Mouse (Mus musculus) ovary, postnatal 36 days (tissue): ENCODE measurements around the gene Rbm20.
A peak's percentile ranks its signal among the peaks of the same experiment; 100 is the strongest.

ENCODE experiments used
- DNase-seq: peaks from one replicate; pipeline ENCODE4 v3.0.0; 2022; ENCODE audit warnings: low spot score, mixed read lengths

The Rbm20 gene

DNA sequence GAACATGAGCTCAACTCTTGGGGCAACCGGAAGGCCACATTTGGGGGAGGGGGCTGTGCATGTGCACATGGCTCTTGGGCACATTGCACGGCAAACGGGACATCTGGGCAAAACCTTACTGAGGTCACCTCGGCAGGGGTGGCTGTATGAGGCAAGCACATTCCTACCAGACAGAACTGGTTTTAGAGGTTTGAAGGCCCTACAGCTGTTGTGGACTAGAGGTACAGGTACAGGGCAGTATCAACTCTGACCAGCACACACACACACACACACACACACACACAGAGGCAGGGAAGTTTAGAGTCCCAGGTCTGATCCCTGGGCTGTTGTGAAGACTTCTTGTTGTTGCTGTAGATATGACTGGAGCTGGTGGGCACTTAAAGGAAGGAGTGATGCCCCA lies 138.6 kb downstream of the Rbm20 start:
- no peak for DNase-seq

DNA sequence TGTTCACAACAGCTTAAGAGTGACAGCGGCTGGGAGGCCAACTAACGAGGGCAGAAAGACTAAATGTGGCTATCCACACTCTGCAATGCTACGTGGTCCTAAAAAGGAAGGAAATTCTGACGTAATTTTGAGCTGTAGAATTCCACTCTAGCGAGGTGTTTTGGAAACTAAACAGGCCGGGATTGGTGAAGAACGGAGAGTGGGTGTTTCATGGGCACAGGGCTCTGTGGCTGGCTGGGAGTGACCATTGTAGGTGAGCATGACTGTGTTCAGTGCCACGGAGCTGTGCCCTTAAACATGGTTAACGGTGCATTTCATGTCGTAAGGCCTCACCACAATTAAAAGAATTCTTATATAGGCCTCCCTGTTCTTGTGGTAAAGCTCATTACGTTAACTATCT lies 139.1 kb downstream of the Rbm20 start:
- DNase-seq, result no peak

DNA sequence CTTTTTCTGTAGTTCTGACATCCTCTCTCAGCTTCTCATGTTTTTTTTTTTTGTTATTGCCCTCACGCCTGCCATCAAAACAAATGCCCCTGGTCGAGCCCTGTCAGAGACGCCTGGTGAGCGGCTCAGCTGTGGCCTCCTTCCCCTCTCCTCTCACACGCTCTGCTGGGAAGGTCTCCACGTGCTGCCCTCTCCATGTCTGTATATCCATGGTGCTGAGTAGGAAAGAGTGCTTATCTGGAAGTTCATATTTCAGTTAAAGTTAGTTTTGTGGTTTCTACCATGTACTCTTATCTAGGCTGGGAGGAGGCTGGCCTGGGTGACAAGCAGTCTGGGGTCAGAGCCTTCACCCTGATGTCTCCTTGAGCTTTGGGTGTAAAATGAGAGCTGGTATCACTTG lies 142.2 kb downstream of the Rbm20 start:
- DNase-seq, result no peak

DNA sequence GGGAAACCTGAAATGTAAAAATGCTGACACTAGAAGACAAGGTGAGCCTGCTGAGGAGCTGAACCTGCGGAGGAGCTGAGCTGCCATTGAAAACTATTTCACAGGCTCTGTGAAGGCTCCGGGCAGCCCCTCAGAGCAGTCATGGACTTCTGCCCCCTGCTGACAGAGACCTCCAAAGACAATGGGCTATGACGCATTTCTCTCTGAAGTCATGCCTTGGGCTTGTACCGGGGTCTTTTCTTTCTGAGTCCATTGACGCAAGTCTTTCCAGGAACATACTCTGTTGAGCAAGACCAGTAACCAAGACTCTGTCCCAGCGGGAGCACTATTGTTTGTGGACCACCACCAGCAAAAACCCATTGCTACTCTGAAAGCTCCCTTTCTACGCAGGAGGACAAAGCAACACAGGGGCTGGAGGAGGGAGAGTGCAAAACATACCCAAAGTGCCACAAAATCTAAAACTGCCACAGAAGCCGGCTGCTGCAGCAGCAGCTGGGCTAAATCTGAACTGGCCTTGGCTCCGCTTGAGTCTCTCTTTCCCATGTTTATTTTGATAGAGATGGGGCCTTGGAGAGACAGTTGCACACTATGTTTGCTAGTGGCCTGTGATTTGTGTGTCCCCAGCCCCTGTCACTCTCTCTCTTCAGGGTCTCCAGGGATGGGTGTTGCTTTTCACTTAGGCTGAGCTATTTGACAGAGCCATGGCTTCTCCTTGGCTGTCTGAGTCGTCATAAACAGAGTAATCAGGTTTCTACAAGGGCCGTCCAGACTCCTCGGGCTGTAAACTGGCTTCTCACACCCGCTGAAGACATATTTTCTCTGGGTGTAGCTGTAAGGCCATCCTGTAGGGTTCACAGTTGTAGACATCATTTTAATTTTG lies 144.4 kb downstream of the Rbm20 start:
- no peak for DNase-seq

DNA sequence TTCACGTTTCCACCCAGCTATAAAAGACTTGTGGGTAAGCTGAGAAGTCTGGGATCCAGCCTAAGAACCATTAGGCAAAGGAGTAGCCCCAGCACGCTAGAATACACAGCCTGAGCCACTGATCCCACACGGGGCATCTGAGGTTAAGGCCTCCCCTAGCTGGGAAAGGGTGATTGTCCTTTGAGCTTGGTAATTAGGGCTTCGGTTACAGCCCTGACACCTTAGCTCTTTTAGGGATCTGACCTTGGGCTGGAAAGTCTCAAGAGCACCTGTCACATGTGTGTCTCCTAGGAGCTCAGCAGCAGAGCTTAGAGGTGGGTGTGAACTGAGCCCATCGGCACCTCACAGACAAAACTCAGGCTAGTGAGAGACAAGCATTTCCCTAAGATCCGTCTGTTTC lies 146.7 kb downstream of the Rbm20 start:
- no peak for DNase-seq

DNA sequence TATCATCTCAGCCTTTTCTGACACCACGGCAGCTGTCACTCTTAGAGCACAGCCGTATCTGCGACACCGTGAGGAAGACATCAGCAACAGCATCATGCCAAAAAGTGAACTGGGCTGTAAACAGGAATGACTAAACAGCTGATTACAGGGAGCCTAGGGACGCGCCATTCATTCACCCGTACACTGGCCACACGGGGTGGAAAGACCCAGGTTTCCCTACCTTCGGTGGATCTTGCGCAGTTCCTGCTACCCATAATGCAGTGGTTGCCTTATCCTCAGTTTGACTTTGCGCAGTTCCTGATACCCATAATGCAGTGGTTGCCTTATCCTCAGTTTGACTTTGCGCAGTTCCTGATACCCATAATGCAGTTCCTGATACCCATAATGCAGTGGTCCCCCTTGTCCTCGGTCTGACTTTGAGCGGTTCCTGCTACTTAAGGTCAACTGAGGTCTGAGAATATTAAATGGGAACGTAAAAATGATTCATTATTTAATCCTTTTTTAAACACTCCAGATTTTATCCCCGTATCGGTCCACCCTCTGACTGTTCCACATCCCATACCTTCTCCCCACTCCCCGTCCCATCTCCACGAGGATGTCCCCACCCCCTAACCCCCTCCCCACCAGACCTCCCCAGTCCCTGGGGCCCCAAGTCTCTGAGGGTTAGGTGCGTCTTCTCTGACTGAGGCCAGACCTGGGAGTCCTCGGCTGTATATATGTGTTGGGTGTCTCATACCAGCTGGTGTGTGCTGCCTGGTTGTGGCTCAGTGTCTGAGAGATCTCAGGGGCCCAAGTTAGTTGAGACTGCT lies 148.0 kb downstream of the Rbm20 start:
- no peak for DNase-seq

DNA sequence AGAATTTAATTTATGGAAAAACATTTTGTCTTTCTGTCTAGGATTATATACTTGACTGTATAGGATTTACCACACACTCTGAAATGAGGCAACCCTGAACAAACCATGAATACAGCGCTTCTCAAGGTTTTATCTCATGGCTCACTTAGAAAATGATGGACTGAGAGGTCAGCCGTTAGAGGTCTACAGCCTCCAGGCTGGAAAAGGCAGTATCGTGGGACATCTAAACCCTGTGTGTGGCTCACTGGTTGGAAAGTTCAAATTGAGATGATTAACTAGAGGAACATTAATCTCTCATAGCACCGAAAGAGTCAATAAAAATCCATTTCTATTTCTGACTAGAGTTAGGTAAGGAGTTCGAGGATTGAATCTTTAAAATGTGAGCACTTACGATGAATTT lies 152.9 kb downstream of the Rbm20 start:
- no peak for DNase-seq

DNA sequence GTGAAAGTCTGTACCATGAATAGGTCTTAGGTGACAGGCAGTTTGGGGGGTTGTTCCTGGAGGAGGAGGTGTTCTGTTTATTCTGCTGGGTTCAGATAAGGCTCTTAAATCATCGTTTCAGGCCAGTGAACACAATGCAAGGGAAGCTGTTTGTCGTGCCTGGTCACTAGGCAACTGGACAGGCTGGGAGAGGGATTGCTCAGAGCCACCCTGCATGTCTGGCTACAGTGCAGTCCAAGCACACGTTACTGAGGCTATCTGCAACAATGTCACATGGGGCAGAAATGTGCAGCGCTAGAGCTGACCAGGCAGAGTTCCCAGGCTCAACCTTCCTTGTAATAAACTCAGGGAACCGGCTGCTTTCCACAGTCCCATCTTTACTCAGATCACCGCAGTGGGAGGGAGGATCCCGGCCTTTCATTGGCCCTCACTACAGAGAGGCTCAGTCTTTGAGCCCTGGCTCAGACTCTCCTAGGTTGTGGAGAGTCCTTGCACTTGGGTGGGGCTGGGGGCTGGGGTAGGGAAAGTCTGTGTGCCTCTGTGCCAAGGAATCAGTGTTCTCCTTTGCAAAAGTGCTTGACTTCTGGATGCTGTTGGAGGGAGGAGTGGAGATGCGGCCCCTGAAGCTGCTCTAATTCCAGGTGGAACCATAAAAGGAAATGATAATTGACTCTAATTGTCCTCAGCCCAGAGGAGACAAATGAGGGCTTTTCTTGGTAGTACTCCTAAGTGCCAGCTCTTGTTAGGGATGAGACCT lies 153.5 kb downstream of the Rbm20 start:
- no peak for DNase-seq

DNA sequence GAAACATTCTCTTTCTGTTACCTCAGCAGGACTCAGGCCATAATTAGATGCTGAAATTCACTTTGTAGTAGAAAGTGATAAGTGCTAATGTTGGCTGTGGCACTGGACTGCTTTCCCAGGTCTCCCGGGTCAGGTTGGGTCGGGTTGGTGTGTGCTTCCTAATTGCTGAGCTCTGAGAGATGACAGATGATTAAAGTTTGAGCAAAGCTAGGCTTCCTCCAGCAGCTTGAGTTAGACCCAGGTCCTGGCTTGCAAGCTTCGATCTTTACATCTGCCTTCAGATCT lies 154.0 kb downstream of the Rbm20 start:
- no peak for DNase-seq

DNA sequence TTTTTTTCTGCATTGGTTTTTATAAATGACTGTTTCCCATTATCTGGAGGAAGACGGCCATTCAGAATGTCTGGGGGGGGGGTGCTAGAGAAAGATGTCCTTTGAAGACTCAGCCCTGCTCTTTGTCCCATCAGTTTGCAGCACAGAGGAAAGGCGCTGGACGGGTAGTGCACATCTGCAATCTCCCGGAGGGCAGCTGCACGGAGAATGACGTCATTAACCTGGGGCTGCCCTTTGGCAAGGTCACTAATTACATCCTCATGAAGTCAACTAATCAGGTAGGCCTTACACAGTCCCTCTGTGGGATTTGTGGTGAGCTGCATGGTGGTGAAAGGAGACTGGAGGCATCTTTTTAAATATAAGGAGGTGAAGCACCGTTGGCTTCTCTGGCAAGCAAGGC lies 155.4 kb downstream of the Rbm20 start:
- DNase-seq, result no peak

DNA sequence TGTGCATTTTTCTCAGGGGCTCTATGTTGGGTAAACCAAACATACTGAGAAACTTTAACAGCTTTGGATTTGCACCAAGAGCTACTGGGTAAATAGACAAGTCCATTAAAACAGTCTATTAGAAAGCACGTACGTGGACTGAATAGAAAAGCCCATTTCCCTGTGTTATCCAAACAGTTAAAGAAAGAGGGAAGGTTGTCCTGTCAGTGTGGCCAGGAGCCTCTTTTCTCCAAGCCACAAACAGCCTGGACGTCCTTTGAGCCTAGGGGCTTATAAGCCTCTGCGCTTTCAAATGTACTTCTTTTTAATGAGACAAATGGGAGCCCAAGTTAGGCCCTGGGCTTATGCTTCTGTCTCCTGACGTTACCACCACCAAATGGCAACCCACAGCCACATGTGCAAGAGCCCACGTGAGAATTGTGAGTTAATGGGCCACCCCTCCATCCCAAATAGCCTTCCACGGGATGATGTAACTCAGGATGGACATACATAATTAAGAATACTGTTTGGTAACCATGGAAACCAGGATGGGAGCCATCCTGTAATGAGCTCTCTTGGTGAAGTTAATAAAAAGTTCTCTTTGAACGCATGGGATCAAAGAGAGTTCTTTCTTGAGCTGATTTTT lies 156.8 kb downstream of the Rbm20 start:
- no peak for DNase-seq

DNA sequence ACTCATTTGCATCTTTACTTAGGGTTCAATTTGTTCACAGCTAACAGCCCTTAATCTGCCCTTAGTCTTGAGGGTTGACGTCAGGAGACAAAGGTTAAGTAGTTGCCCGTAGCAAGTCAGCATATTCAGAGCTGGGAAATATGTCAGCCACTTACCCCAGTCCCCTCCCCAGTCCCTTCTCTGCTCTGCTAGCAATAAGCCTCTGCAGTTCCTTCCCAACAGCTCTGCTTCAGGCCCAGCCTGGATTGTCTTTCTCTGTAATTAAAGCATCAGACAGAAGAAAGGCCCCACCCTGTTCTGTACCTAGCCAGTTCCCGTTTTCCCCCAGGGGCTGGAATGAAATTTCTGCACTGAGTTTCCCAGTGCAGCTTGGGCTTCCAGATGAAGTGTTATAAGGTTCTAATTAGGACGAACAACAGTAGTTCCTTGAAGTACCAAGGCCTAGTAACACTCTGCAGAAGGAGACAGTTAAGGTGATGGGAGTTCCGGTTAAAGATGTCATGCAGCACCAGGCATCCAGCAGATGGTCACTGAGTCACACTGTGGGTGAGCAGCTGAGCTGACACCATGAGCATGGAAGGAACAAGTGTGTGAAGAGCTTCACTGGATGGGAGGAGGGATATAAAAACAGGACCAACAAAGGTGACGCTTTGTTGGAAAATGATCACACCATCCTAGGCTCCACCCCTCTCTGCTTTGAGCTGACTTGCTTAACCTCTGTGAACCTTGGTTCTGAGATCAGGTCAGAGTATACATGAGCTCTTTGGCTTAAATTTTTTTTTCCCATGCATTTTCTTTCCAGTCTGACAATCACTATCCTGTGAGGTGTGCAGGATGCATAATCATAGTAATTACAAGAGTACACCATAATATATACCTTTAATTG lies 159.7 kb downstream of the Rbm20 start:
- no peak for DNase-seq

DNA sequence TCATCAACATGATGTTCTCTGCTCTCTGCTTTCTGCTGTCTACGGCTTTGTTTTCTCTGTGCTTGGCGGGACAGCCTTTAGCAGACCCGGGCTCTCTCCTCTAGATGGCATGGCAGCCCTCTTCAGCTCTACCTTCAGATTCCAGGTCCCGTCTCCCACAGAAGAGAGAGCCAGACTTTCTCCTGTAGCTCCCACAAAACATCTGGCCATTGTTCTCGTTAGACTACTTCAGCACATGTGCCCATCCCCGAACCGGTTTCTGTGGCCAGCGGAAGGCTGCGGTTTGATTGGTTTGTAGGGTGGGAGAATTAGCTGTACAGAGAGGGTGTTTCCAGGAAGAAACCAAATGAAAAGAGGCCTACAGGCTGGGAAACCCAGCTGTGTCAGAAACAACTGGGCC lies 161.7 kb downstream of the Rbm20 start:
- no peak for DNase-seq

DNA sequence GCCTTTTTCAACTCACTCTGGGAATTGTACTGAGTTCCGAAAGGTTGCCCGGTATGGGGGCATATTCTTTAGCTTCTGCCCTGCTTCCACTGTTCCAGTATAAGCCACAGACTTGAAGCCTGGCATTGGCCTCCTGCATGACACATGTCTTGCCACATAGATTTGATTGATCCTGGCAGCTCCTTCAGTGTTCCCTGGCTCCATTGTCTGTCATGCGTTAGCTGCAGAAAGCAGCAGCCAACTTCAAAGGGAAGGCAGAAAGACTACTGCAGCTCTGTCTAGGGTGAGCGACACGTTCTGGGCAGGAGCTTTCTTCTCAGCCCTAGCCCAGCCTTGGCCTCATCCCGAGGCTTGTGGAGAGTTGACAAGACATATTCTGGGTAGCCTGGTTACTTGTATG lies 162.7 kb downstream of the Rbm20 start:
- DNase-seq, result no peak

DNA sequence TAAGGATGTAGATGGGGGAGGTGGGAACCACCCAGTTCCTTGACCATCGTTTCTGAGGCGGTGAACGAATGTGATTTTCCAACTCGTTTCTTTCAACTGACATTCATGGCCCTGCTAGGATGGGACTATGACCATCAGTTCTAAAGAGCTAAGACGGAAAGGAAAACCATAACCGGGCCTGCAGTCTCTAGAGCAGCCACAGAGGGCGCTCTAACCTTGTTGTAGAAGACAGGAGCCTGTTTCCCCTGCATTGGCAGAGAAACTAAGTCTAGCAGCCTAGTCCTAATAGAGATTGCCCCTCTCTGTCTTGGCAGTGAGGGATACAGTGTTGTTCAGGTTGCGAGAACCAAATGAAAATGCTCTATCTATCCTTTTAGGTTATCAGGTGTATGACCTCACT lies 164.8 kb downstream of the Rbm20 start:
- DNase-seq, result peak; percentile 52

DNA sequence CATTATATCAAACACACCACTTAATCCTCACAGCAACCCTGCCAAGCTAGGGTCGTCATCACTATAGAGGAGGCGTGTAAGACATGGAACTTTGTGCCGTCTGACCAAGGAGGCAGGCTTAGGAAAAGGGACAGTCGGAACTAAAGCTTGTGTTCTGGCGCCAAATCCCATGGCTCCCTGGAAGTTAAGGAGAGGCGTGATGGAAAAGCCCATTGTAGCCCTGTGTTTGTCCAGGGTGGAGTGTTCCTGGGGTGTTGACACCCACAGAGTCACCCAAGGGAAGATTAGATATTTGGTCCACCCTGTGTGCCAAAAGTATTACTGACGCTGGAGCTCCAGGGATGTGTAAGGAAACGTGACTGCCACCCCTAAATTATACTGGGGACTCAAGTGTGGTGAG lies 166.9 kb downstream of the Rbm20 start:
- no peak for DNase-seq

DNA sequence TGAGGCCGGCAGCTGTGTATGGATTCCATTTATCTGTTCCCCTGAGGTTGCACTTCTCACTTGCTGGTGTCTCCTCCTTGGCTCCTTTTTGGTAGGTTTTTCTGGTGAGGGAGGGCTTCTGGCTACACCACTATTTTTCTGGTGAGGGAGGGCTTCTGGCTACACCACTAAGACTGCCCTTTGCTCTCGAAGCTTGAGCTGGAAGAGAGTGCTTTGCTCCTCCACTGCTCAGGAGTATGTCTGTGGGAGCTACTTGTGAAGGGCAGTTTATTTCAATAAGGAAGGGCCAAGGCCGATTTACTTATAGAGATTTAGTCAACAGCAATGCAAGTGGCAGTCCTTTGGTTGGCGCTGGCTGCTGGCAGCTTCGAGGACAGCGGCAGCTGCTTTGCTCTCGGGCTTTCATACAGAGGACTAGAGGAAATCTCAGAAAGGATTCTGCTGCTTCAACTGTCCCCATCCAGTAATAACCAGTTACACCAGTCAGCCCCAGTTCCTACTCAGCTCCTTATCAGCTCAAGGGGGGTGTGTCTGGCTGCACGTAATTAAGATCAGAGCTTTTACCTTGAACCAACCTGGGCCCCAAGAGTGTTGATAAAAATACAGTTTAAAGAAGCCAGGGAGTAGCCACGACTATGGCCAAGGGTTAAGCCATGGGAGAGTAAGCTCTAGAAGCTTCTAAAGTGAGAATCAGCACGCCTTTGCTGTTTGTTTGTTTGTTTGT lies 171.3 kb downstream of the Rbm20 start:
- no peak for DNase-seq

DNA sequence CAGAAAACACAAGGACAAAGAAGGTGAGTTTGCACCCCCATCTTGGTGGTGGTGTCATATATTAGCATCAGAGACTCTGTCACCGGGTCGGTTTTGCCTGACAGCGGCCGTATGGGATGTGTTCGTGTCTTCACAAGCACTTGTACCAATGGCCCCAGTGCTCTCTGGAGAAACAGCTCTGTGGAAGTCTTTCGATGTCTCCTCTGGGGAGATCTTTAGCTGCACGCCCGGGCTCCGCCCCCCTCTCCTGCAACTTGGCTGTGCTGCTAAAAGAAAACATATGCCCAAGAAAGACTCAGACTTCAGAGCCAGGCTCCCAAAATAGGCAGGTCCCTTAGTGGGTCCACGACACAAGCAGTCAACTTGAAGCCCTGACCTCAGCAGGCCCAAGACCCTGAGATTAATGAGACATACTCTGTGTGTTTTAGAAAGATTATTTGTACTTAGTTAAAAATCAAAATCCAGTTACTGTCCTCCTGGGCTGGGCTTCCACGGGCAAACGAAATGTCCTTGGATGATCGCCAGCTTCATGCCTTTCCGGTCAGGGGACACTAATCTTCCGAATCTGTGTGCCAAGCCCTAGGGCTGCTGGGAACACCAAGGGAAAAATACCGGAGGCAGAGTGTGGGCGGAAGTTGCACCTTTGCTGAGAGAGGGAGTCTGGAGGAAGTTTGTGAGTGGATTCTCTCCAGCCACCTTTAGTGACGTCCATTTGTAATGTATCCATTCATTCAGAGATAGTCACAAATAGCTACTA lies 173.2 kb downstream of the Rbm20 start:
- peak; percentile 73 for DNase-seq

DNA sequence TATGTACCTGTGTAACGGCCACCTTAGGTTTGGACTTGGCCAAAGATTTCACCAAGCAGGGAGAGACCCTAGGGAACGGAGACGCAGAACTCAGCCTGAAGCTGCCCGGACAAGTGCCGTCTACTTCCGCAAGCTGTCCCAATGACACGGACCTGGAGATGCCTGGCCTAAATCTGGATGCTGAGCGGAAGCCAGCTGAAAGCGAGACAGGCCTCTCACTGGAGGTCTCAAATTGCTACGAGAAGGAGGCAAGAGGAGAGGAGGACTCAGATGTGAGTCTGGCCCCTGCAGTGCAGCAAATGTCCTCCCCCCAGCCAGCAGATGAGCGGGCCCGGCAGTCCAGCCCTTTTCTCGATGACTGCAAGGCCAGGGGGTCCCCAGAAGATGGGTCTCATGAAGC lies 174.2 kb downstream of the Rbm20 start:
- DNase-seq, result no peak
